Mouse (Mus musculus): ENCODE data around the gene Odf2.
A peak's percentile ranks its signal among the peaks of the same experiment; 100 is the strongest.

Gene Odf2

GRCm38 (mm10) chr2:29889066-29889944 is at the start of gene Odf2:
Odf2 (plus strand) TSS chr2:29889221.
- peak; percentile 98 for DNase-seq (ENCODE audit: low read depth)

GRCm38 (mm10) chr2:29839460-29839859 is 49.6 kb upstream of the Odf2 start:
- DNase-seq (ENCODE audit: low read depth) = no peak

GRCm38 (mm10) chr2:29843231-29844105 is 45.6 kb upstream of the Odf2 start:
- DNase-seq (ENCODE audit: low read depth) = no peak

GRCm38 (mm10) chr2:29844115-29844514 is 44.9 kb upstream of the Odf2 start:
- DNase-seq (ENCODE audit: low read depth) = no peak

GRCm38 (mm10) chr2:29844661-29845060 is 44.4 kb upstream of the Odf2 start:
- DNase-seq (ENCODE audit: low read depth) = no peak

GRCm38 (mm10) chr2:29845636-29846035 is 43.4 kb upstream of the Odf2 start:
- DNase-seq (ENCODE audit: low read depth) = no peak

GRCm38 (mm10) chr2:29846061-29846853 is 42.8 kb upstream of the Odf2 start:
- no peak for DNase-seq (ENCODE audit: low read depth)

- DNase-seq (ENCODE audit: low read depth) = no peak
Measured at GRCm38 (mm10) chr2:29846911-29847310, 42.1 kb upstream of the Odf2 start.

GRCm38 (mm10) chr2:29849041-29849440 is 40.0 kb upstream of the Odf2 start:
- no peak for DNase-seq (ENCODE audit: low read depth)

GRCm38 (mm10) chr2:29849841-29850480 is 39.1 kb upstream of the Odf2 start:
- DNase-seq (ENCODE audit: low read depth) = no peak

GRCm38 (mm10) chr2:29852957-29853485 is 36.0 kb upstream of the Odf2 start:
- DNase-seq (ENCODE audit: low read depth) = no peak

- no peak for DNase-seq (ENCODE audit: low read depth)
Measured at GRCm38 (mm10) chr2:29853736-29854135, 35.3 kb upstream of the Odf2 start.

- no peak for DNase-seq (ENCODE audit: low read depth)
Measured at GRCm38 (mm10) chr2:29855585-29856210, 33.3 kb upstream of the Odf2 start.

GRCm38 (mm10) chr2:29856451-29857260 is 32.4 kb upstream of the Odf2 start:
- no peak for DNase-seq (ENCODE audit: low read depth)

- DNase-seq (ENCODE audit: low read depth) = no peak
Measured at GRCm38 (mm10) chr2:29857341-29857740, 31.7 kb upstream of the Odf2 start.

GRCm38 (mm10) chr2:29857967-29858366 is 31.1 kb upstream of the Odf2 start:
- DNase-seq (ENCODE audit: low read depth) = no peak

GRCm38 (mm10) chr2:29858748-29859473 is 30.1 kb upstream of the Odf2 start:
- DNase-seq (ENCODE audit: low read depth) = peak; percentile 43

- DNase-seq (ENCODE audit: low read depth) = no peak
Measured at GRCm38 (mm10) chr2:29865125-29865524, 23.9 kb upstream of the Odf2 start.

- DNase-seq (ENCODE audit: low read depth) = peak; percentile 91
Measured at GRCm38 (mm10) chr2:29868949-29869645, 19.9 kb upstream of the Odf2 start, which contains the start of gene Cercam. Cercam (plus strand) TSS chr2:29869164.

All from c-Kit-positive CD71-positive TER-119-negative erythroid progenitor cells, embryonic 14.5 days (primary cell).